Mouse (Mus musculus) brown adipose tissue, adult 24 weeks (tissue): ENCODE data around the gene Cant1. TPM values are rescaled to one million over a fixed set of nuclear protein-coding genes. Genes with fewer than 3 reads are reported as not detected.

Source experiments
- H3K27ac ChIP-seq: fragments of 200-500 bp; replicated peaks from 2 replicates; pipeline ENCODE4 v1.5.1; 2012; ENCODE audit warnings: low read depth, mild to moderate bottlenecking, low read length
- H3K4me1 ChIP-seq: fragments of 200-500 bp; 2 replicates; pipeline ENCODE4 v1.6.1; 2012; ENCODE audit warnings: low read length, mixed read lengths; ENCODE audit not compliant: control insufficient read depth, insufficient read depth, insufficient read length
- H3K4me3 ChIP-seq: fragments of 200-500 bp; 2 replicates; pipeline ENCODE4 v1.5.1; 2012; ENCODE audit warnings: low read depth, mild to moderate bottlenecking, low read length, moderate library complexity; ENCODE audit not compliant: insufficient read depth
- polyA plus RNA-seq: library from polyadenylated mRNA; stranded (reverse); fragments of >200 nt; gene quantifications from 2 replicates; pipeline ENCODE4 v1.2.4, GENCODE M21; 2012; ENCODE audit not compliant: missing spikeins, insufficient read depth, insufficient read length

The Cant1 gene
- polyA plus RNA-seq, 1 experiment, result 11.4 TPM

DNA sequence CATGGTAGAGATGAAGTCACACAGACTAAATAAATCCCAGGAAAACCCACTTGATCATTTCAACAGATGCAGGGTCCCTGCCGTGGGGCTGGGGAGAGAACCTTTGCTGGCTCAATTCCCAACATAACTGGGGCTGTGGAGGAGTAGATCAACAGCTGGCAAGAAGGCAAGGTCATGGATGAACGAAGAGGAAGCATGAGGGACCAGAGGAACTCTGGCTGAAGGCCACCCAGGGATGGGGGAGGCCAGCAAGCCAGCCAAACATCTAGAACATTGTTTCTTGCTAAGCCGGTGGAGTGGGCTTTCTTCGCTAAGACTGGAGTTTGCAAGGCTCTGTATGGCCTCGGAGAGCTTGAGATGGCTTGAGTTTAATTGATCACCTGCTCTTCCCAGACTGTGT, 43.0 kb downstream of the Cant1 start:
- H3K4me3 ChIP-seq, result no peak overlapping the region
- H3K4me1 ChIP-seq, result no peaks in the 10 kb centered on the region
- no peak overlapping the region for H3K27ac ChIP-seq

- Histone ChIP-seq H3K4me3 (no peak overlapping the region), H3K27ac (no peak overlapping the region), H3K4me1 (no peaks in the 10 kb centered on the region)
Observed at GRCm38 (mm10) chr11:118375461-118375860, 43.4 kb downstream of the Cant1 start.

DNA sequence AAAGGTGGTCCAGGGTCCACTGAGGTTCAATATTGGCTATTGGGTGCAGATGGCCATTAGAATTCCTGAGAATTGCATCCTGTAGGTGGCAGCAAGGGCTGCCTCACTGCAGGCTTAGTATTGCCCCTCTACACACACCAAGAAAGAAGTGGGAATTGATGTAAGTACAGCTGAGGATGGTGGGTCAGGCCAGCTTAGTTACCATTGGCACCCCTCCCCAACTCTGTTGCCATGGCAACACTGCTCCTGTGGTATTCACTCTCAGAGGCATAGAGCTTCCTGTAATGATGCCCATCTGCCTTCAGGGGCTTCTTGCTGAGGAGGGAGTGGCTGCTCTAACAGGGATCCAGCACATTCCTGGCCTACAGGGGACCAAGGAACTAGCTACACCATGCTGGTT, 43.9 kb downstream of the Cant1 start:
- H3K4me3 ChIP-seq, result no peak overlapping the region
- H3K4me1 ChIP-seq, result no peaks in the 10 kb centered on the region
- no peak overlapping the region for H3K27ac ChIP-seq

GRCm38 (mm10) chr11:118374506-118374905, 44.4 kb downstream of the Cant1 start:
- no peak overlapping the region for H3K4me3 ChIP-seq

GRCm38 (mm10) chr11:118372641-118373040, 46.2 kb downstream of the Cant1 start:
- Histone ChIP-seq H3K27ac (no peak overlapping the region), H3K4me3 (no peak overlapping the region), H3K4me1 (no peaks in the 10 kb centered on the region)

More at GRCm38 (mm10) chr11:118374506-118374905, 44.4 kb downstream of the Cant1 start:
- no peak overlapping the region for H3K27ac ChIP-seq
- H3K4me1 ChIP-seq, result no peaks in the 10 kb centered on the region

GRCm38 (mm10) chr11:118371876-118372275, 47.0 kb downstream of the Cant1 start:
- no peaks in the 10 kb centered on the region for H3K4me1 ChIP-seq
- no peak overlapping the region for H3K27ac ChIP-seq
- H3K4me3 ChIP-seq, result no peak overlapping the region

DNA sequence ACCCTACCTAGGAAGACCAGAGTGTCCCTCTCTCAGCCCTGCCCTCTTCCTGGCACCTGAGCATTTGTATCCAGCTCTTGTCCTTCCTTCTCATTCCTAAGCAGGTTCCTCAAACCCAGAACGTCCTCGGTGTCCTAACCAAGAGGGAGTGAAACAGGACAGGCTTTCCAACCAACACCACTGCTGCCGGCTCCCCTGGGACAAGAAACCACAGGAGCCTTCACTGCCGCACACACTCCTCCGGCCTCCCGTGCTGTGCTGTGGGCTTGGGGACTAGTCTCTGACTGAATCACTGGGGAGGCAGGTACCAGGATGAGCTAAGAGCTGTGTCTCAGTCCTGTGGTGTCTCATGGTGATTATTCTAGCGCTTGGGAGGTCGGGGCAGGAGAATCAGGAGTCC, 49.2 kb downstream of the Cant1 start:
- H3K27ac ChIP-seq, result no peak overlapping the region
- H3K4me3 ChIP-seq, result no peak overlapping the region
- 0 out of 2 replicates have a peak, but pooled peaks cover 2% of the 10 kb centered on the region for H3K4me1 ChIP-seq

GRCm38 (mm10) chr11:118369251-118369650, 49.6 kb downstream of the Cant1 start:
- Histone ChIP-seq H3K27ac (no peak overlapping the region), H3K4me3 (no peak overlapping the region), H3K4me1 (0 out of 2 replicates have a peak, but pooled peaks cover 2% of the 10 kb centered on the region)

- Histone ChIP-seq H3K4me1 (peaks cover 8% of the 10 kb centered on the region; the same call in 1 of the 2 replicates), H3K27ac (no peak overlapping the region), H3K4me3 (no peak overlapping the region)
Observed at GRCm38 (mm10) chr11:118368330-118368729, 50.6 kb downstream of the Cant1 start.

DNA sequence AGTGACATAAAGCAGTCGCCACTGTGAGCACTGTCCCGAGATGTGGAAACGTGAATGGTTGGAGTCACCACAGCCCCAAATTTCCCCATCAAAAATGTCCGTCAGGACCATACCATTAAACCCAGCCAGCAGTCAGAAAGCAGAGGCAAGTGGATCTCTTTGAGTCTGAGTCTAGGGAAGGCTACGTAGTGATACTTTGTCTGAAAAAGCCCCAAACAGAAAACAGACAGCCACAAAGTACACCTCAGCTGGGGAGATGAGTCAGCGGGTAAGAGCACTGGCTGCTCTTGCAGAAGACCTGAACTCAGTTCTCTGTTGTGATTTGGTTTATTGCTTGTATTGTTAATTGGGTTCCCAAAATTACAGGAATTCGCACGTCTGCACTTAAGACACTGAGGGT, 52.3 kb downstream of the Cant1 start:
- Histone ChIP-seq H3K4me3 (no peak overlapping the region), H3K4me1 (peaks cover 8% of the 10 kb centered on the region; the same call in 1 of the 2 replicates), H3K27ac (no peak overlapping the region)

DNA sequence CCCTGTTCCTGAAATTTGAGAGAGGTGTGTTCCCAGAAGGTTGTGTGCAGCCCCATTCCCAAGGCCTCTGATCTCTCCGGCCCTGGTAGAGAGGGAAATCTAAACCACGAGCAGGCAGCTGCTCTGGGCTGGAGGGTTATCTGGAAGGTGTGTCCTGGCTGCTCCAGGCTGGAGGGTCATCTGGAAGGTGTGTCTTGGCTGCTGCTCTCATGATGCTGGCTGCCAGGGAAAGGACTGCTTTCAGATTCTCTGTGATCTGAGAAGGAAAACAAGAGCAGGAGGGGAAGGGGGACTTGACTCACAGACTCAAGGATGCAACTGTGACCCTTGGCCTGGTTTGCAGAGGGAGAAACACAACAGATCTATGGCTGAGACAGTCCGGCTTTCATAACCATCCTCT, 52.8 kb downstream of the Cant1 start:
- no peak overlapping the region for H3K27ac ChIP-seq
- no peak overlapping the region for H3K4me3 ChIP-seq
- peaks cover 8% of the 10 kb centered on the region; the same call in 1 of the 2 replicates for H3K4me1 ChIP-seq

GRCm38 (mm10) chr11:118365171-118365570, 53.7 kb downstream of the Cant1 start:
- Histone ChIP-seq H3K4me3 (no peak overlapping the region), H3K27ac (0 out of 2 replicates have a peak overlapping the region, but pooled peaks have one; percentile 21), H3K4me1 (peaks cover 8% of the 10 kb centered on the region; the same call in 1 of the 2 replicates)

- H3K4me1 ChIP-seq, result peaks cover 8% of the 10 kb centered on the region; the same call in 1 of the 2 replicates
- H3K27ac ChIP-seq, result peak overlapping the region; percentile 88; the same call in 1 of the 2 replicates
- H3K4me3 ChIP-seq, result no peak overlapping the region
Observed at GRCm38 (mm10) chr11:118364021-118364420, 54.9 kb downstream of the Cant1 start.

GRCm38 (mm10) chr11:118362971-118363518, 55.8 kb downstream of the Cant1 start:
- H3K4me3 ChIP-seq, result peak overlapping the region; percentile 4; the same call in 1 of the 2 replicates
- H3K27ac ChIP-seq, result peak overlapping the region; percentile 88

GRCm38 (mm10) chr11:118362501-118362900, 56.4 kb downstream of the Cant1 start:
- no peak overlapping the region for H3K4me3 ChIP-seq
- H3K27ac ChIP-seq, result peak overlapping the region; percentile 53
- peaks cover 8% of the 10 kb centered on the region; the same call in 1 of the 2 replicates for H3K4me1 ChIP-seq

More at GRCm38 (mm10) chr11:118362971-118363518, 55.8 kb downstream of the Cant1 start:
- peaks cover 8% of the 10 kb centered on the region; the same call in 1 of the 2 replicates for H3K4me1 ChIP-seq

DNA sequence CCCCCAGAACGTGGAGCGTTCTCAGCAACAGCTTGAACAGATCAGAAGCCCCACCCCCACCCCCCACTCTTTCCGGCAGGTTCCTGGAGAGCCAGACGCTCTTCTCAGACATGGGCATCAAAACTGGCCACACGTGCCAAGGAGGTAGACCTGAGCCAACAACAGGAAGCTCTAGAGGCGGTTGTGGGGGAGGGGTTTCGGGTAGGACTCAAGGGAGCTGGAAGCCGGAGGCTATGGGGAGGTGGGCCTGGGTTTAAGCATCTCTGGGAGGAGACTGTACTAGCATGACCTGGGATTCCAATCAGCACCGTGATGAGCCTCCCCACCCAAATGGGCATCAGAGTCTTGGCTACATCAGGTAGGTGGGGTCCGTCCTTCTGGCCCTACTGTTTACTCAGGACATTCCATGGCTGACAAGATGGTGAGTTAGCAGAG, 58.0 kb downstream of the Cant1 start:
- H3K4me1 ChIP-seq, result peaks cover 8% of the 10 kb centered on the region; the same call in 1 of the 2 replicates
- 0 out of 2 replicates have a peak overlapping the region, but pooled peaks have one; percentile 11 for H3K27ac ChIP-seq
- no peak overlapping the region for H3K4me3 ChIP-seq
